24 mouse cellular contexts compared by ENCODE assay signal in the genomic region with DNA sequence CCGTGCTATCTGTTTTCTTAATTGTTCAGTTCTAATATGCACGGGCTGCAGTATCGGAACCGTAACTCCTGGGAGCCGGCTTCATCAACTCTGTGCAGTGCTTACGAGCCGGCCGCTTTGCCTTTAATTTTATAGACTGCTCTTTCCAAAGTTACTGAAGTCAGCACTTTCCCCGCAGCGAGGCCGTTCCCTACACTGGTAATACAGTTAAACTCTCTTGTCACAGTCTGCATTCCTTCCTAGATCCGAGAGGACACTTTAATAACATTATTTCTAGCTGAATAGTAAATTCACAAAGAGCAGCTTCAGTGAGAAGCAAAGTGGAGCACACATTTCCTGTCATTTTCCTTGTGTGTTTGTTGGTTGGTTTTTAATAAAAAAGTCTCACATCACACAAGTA.
DNase-seq lines count a peak whose midpoint lies in the region; ATAC-seq and TF ChIP-seq lines count a peak whose summit lies in the region.
"Had no signal": no experiment of that assay in that cellular context is flagged by ENCODE, and none has a peak within 500 bp of the region (broad histone marks: within the 10 kb centered on the region; RNA-seq: fewer than 3 reads in every experiment).

No protein-coding gene starts in this region.

- peak overlapping the region; percentile 44; the same call in 1 of the 2 replicates for H3K27ac ChIP-seq in hindbrain, embryonic 13.5 days
- no peak overlapping the region for H3K27ac ChIP-seq in hindbrain, embryonic 14.5 days
- H3K27ac ChIP-seq in kidney, adult 2 months (ENCODE audit: insufficient read depth, low read depth, low read length), result no peak overlapping the region
- H3K27ac ChIP-seq in midbrain, postnatal 0 days (ENCODE audit: low read depth, low read length), result no peak overlapping the region
- no peak overlapping the region for H3K27ac ChIP-seq in midbrain, embryonic 15.5 days
- H3K27ac ChIP-seq: embryonic facial prominence, embryonic 10.5 days; embryonic facial prominence, embryonic 15.5 days; forebrain, embryonic 12.5 days; heart, embryonic 13.5 days; liver, embryonic 15.5 days; lung, embryonic 15.5 days had no signal

- H3K27me3 ChIP-seq in hindbrain, embryonic 13.5 days, result no peaks in the 10 kb centered on the region
- no peaks in the 10 kb centered on the region for H3K27me3 ChIP-seq in hindbrain, embryonic 14.5 days (ENCODE audit: control insufficient read depth, insufficient read depth, low read length)
- no peaks in the 10 kb centered on the region for H3K27me3 ChIP-seq in kidney, adult 2 months (replicated peaks; ENCODE audit: control insufficient read depth, insufficient read depth, low read length)
- no peaks in the 10 kb centered on the region for H3K27me3 ChIP-seq in midbrain, postnatal 0 days (ENCODE audit: insufficient read depth, low read length)
- no peaks in the 10 kb centered on the region for H3K27me3 ChIP-seq in midbrain, embryonic 15.5 days (replicated peaks)
- H3K27me3 ChIP-seq: CH12.LX; embryonic facial prominence, embryonic 15.5 days; forebrain, embryonic 12.5 days; liver, embryonic 15.5 days; lung, embryonic 15.5 days had no signal

- no peak for TF ChIP-seq CTCF in kidney, adult 2 months (conservative IDR thresholded peaks at IDR 0.05; ENCODE audit: insufficient read depth, insufficient read length, low read depth, low read length)
- no peak for TF ChIP-seq CTCF in midbrain, postnatal 0 days (IDR thresholded peaks at IDR 0.05)

- no peak for ATAC-seq in hindbrain, embryonic 13.5 days (ENCODE audit: low FRiP score)
- no peak for ATAC-seq in hindbrain, embryonic 14.5 days (ENCODE audit: low FRiP score)
- no peak for ATAC-seq in midbrain, postnatal 0 days (ENCODE audit: low FRiP score)
- ATAC-seq in midbrain, embryonic 15.5 days (replicated peaks), result no peak
- ATAC-seq: inflammation-experienced regulatory T-cells, adult 6 months had no signal

- TF ChIP-seq POLR2A in kidney, adult 2 months (IDR thresholded peaks at IDR 0.05; ENCODE audit: low read depth, low read length), result no peak

- WGBS in hindbrain, embryonic 13.5 days, result 70% methylated on average over 12 of the region's 12 CpGs
- WGBS in hindbrain, embryonic 14.5 days, result 76% methylated on average over 12 of the region's 12 CpGs
- WGBS in kidney, adult 2 months, result 60% methylated on average over 12 of the region's 12 CpGs
- WGBS in midbrain, postnatal 0 days, result 69% methylated on average over 12 of the region's 12 CpGs
- 73% methylated on average over 12 of the region's 12 CpGs for WGBS in midbrain, embryonic 15.5 days

- H3K4me1 ChIP-seq in hindbrain, embryonic 13.5 days (replicated peaks), result peaks cover 24% of the 10 kb centered on the region
- peaks cover 4% of the 10 kb centered on the region; the same call in 1 of the 2 replicates for H3K4me1 ChIP-seq in hindbrain, embryonic 14.5 days (replicated peaks; ENCODE audit: control insufficient read depth, insufficient read depth, low read length)
- H3K4me1 ChIP-seq in kidney, adult 2 months (ENCODE audit: control insufficient read depth, insufficient read depth, low read length), result no peaks in the 10 kb centered on the region
- H3K4me1 ChIP-seq in midbrain, postnatal 0 days (ENCODE audit: insufficient read depth, low read length), result no peaks in the 10 kb centered on the region
- peaks cover 13% of the 10 kb centered on the region; the same call in 1 of the 2 replicates for H3K4me1 ChIP-seq in midbrain, embryonic 15.5 days
- H3K4me1 ChIP-seq: embryonic facial prominence, embryonic 10.5 days; embryonic facial prominence, embryonic 15.5 days; heart, embryonic 13.5 days; liver, embryonic 15.5 days; lung, embryonic 15.5 days had no signal

- no peak for DNase-seq in hindbrain, embryonic 14.5 days (ENCODE audit: low spot score)
- peak; percentile 53 for DNase-seq in kidney, postnatal 10 days
- DNase-seq in kidney, adult 2 months, result no peak
- peak; percentile 25 for DNase-seq in midbrain, postnatal 0 days (ENCODE audit: low spot score)
- DNase-seq in embryo, embryonic 10.5 days (ENCODE audit: low spot score), result no peak
- DNase-seq: adrenal gland, adult 8-10 months; cerebellum, adult 2 months; cerebellum, postnatal 14 days; gastrocnemius, postnatal 10 days; heart, postnatal 10 days; kidney, adult 9 months; layer of hippocampus, adult 9-11 months; right cerebral cortex, postnatal 14 days had no signal

- H3K4me2 ChIP-seq in hindbrain, embryonic 13.5 days, result no peak overlapping the region
- no peak overlapping the region for H3K4me2 ChIP-seq in hindbrain, embryonic 14.5 days (replicated peaks)
- no peak overlapping the region for H3K4me2 ChIP-seq in midbrain, postnatal 0 days (ENCODE audit: low read depth, low read length, poor library complexity, severe bottlenecking)
- no peak overlapping the region for H3K4me2 ChIP-seq in midbrain, embryonic 15.5 days
- H3K4me2 ChIP-seq: embryonic facial prominence, embryonic 15.5 days; forebrain, embryonic 12.5 days; heart, embryonic 13.5 days; liver, embryonic 15.5 days; lung, embryonic 15.5 days; midbrain, embryonic 11.5 days had no signal

- H3K36me3 ChIP-seq in hindbrain, embryonic 13.5 days, result no peaks in the 10 kb centered on the region
- no peaks in the 10 kb centered on the region for H3K36me3 ChIP-seq in hindbrain, embryonic 14.5 days (replicated peaks; ENCODE audit: control insufficient read depth, insufficient read depth)
- no peaks in the 10 kb centered on the region for H3K36me3 ChIP-seq in kidney, adult 2 months (ENCODE audit: control insufficient read depth, insufficient read depth, low read length)
- H3K36me3 ChIP-seq in midbrain, postnatal 0 days (ENCODE audit: insufficient read depth, low read length), result no peaks in the 10 kb centered on the region
- H3K36me3 ChIP-seq in midbrain, embryonic 15.5 days (replicated peaks), result no peaks in the 10 kb centered on the region
- H3K36me3 ChIP-seq: embryonic facial prominence, embryonic 10.5 days; embryonic facial prominence, embryonic 15.5 days; forebrain, embryonic 12.5 days; heart, embryonic 13.5 days; liver, embryonic 15.5 days; lung, embryonic 15.5 days had no signal

- no peaks in the 10 kb centered on the region for H3K9me3 ChIP-seq in hindbrain, embryonic 13.5 days
- no peaks in the 10 kb centered on the region for H3K9me3 ChIP-seq in hindbrain, embryonic 14.5 days (ENCODE audit: control insufficient read depth, low read length)
- H3K9me3 ChIP-seq in midbrain, postnatal 0 days (ENCODE audit: low read length), result no peaks in the 10 kb centered on the region
- H3K9me3 ChIP-seq in midbrain, embryonic 15.5 days, result no peaks in the 10 kb centered on the region
- H3K9me3 ChIP-seq: embryonic facial prominence, embryonic 10.5 days; embryonic facial prominence, embryonic 15.5 days; forebrain, embryonic 12.5 days; liver, embryonic 15.5 days; lung, embryonic 15.5 days had no signal

- no peak overlapping the region for H3K9ac ChIP-seq in hindbrain, embryonic 13.5 days
- no peak overlapping the region for H3K9ac ChIP-seq in hindbrain, embryonic 14.5 days
- H3K9ac ChIP-seq in midbrain, postnatal 0 days (replicated peaks; ENCODE audit: low read length, poor library complexity, severe bottlenecking), result no peak overlapping the region
- no peak overlapping the region for H3K9ac ChIP-seq in midbrain, embryonic 15.5 days
- H3K9ac ChIP-seq: embryonic facial prominence, embryonic 15.5 days; forebrain, embryonic 12.5 days; heart, embryonic 13.5 days; liver, embryonic 15.5 days; lung, embryonic 15.5 days had no signal

- no peak overlapping the region for H3K4me3 ChIP-seq in hindbrain, embryonic 13.5 days
- no peak overlapping the region for H3K4me3 ChIP-seq in hindbrain, embryonic 14.5 days (replicated peaks; ENCODE audit: low read length)
- H3K4me3 ChIP-seq in kidney, adult 2 months (ENCODE audit: insufficient read depth, low read depth, low read length), result no peak overlapping the region
- no peak overlapping the region for H3K4me3 ChIP-seq in midbrain, postnatal 0 days (ENCODE audit: low read depth, low read length)
- no peak overlapping the region for H3K4me3 ChIP-seq in midbrain, embryonic 15.5 days
- H3K4me3 ChIP-seq: embryonic facial prominence, embryonic 10.5 days; embryonic facial prominence, embryonic 15.5 days; forebrain, embryonic 12.5 days; heart, embryonic 13.5 days; liver, embryonic 15.5 days; lung, embryonic 15.5 days had no signal

Comparison
In these comparisons a context has a peak if more than half of its experiments do, and no peak if none do; other contexts are left out.
1. DNase-seq: peak in kidney, postnatal 10 days (single experiment) and midbrain, postnatal 0 days (single experiment); none in hindbrain, embryonic 14.5 days (single experiment), kidney, adult 2 months (single experiment) and embryo, embryonic 10.5 days (single experiment).